Mouse (Mus musculus) heart, adult 9 months (tissue): Measurements from ENCODE around the gene Fam57b.

ENCODE experiments used
- DNase-seq, 2 experiments: peaks; one replicate each; pipeline ENCODE4 v3.0.0; 2022; ENCODE audit warnings: low spot score in 2 of 2

Gene Fam57b

DNA sequence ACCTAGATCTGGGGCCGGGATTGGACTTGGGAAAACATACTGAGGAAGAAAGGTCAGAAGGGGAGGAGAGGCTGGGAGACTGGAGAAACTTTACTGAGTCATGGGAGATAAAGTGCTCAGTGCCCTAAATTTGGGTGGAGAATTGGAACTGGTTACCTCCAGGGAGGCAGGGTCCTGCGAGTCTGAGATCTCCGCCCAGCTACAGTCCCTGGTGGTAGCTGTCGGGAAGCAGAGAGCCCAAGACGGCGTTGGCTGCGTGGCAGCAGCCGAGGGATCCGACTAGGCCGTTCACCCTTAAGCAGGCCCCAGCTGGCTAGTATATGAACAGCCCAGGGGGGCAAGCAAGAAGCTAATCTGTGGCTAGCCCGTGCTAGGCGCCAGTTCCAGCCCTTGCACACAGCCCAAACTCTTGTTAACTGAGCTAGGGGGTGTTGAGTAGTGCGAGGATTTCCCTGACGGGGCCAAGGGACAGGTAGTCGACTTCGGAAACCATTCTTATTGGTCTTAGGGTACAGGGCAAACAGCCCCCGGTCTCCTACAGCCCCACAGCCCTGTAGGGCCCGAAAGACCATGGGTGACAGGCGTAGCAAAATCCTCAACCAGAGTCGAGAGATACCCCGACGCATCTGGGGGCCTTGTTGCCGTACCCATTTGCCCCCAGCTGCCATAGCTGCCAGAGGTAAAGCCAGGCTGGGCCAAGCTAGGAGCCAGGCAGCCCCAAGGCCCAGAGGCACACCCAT lies 72.5 kb downstream of the Fam57b start:
- peak in 1 of 2 experiments; percentile 33 for DNase-seq

DNA sequence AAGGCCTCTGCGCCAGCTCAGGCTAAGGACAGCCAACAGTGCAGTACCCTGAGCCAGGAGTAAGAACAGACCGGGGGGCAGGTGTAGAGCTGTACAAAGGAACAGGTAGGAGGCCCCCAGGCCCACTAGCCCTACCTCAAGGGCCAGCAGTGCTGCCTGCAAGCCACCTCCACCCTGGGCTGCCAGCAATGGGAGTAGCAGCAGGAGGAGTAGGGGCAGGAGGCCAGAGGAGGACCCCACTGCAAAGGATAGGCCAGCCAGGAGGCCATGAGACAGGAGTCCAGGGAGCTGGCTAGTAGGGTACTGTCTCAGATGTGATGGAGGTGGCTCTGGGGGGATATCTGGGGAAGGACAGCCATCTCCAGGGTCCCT lies 73.0 kb downstream of the Fam57b start:
- DNase-seq, result no peak

DNA sequence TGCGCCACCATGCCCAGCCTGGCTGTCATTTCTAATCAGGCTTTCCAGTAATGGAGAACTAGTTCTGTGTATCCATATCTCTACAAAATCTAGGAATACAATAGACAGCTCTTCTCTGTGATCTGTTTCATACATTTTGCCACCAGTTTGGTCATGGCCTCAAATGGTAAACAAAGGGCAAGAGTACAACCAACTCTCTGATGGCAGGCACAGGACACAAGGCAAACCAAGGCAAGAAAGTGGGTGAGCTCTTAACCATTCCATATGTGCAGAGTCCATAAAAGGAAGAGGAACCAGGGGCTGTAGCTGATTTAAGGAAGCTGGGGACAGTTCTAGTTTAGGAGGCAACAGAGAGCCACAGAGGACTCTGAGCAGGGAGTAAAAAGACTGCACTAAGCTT lies 79.8 kb downstream of the Fam57b start:
- no peak for DNase-seq
